Mouse (Mus musculus): Measurements from ENCODE around the gene Dnase1. TPM values are rescaled to one million over a fixed set of nuclear protein-coding genes. Genes with fewer than 3 reads are reported as not detected.
"Not testable (repeated sequence)": the region's sequence is repeated elsewhere in the genome, so short reads cannot be mapped to it uniquely, and the experiment has no call there.

The Dnase1 gene
- polyA plus RNA-seq, 1 experiment from 2014 or later: 5.2 TPM

DNA sequence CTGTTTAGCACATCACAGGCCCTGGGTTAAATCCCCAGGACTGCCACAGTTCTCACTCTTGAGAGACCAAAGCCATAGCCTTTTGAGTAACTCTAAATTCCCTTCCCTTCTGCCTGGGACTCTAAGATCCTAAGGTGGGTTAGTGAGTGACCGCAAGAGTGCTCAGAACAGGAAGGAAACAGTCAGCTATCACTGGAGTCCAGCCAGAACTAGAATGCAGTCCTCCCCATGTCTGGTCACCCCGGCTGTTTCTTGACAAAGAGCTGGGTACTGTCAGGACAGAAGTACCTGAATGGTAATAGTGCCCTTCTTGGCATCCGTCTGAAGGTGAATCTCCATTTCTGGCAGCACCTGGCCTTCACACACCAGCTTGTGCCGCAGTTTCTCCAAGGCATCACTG is 28.2 kb downstream of the Dnase1 start:
- Histone ChIP-seq H3K36me3 (peaks cover 84% of the 10 kb centered on the region), H3K4me3 (no peak overlapping the region), H3K27me3 (no peaks in the 10 kb centered on the region), H3K4me1 (replicated peaks) (no peaks in the 10 kb centered on the region), H3K4me2 (no peak overlapping the region), H3K9me3 (no peaks in the 10 kb centered on the region), H3K9ac (no peak overlapping the region), H3K27ac (replicated peaks) (no peak overlapping the region)
- 92% methylated on average over 4 of the region's 4 CpGs for WGBS
- no peak for ATAC-seq (ENCODE audit: low read depth)

DNA sequence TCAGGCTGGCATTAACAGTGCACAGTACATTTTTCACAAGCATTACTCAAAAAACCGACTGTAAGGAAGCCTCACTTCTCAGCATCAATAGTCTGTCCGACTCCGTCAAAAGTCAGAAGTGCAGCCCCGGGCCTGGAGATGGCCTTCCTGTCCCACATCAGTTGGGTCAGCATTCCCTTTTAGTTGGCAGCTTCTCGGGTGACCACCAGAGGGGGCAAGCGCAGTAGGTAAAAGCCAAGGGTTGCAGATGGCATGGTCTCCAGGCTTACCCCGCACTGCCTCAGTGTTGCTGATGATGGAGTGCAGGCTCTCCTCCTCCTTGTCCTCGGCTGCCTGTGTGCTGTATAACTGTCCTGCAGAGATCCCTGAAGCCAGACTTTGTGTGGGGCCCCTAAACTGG is 31.8 kb downstream of the Dnase1 start:
- peaks cover 51% of the 10 kb centered on the region for H3K36me3 ChIP-seq
- no peak overlapping the region for H3K4me3 ChIP-seq
- H3K27me3 ChIP-seq: no peaks in the 10 kb centered on the region
- H3K4me2 ChIP-seq: no peak overlapping the region
- no peak overlapping the region for H3K9ac ChIP-seq
- 59% methylated on average over 8 of the region's 8 CpGs for WGBS
- H3K27ac ChIP-seq (replicated peaks): no peak overlapping the region
- no peaks in the 10 kb centered on the region for H3K9me3 ChIP-seq
- no peak; the same call in 1 of the 2 replicates for ATAC-seq (ENCODE audit: low read depth)
- H3K4me1 ChIP-seq (replicated peaks): no peaks in the 10 kb centered on the region

DNA sequence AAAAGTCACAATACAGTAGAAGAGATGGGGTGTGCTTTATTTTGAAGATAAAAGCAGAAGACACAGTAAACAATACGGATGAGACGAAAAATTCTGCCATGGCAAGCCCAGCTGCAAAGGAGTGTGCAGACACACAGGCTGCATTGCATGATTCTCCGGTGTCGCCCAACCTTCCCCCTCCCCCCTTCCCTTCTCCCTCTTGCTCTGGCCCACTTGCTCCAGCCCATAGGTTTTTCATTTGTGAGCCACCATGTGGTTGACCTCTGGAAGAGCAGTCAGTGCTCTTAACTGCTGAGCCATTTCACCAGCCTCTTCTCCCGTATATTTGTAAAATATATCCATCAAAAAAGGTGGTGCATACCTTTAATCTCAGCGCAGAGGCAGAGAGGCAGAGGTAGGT is 37.6 kb downstream of the Dnase1 start:
- no peak overlapping the region for H3K4me2 ChIP-seq
- no peaks in the 10 kb centered on the region for H3K9me3 ChIP-seq
- no peak overlapping the region for H3K4me3 ChIP-seq
- H3K9ac ChIP-seq: no peak overlapping the region
- no peak for ATAC-seq (ENCODE audit: low read depth)
- H3K4me1 ChIP-seq (replicated peaks): peaks cover 17% of the 10 kb centered on the region
- no peak overlapping the region for H3K27ac ChIP-seq (replicated peaks)
- no peaks in the 10 kb centered on the region for H3K36me3 ChIP-seq
- 79% methylated on average over 6 of the region's 6 CpGs for WGBS
- no peaks in the 10 kb centered on the region for H3K27me3 ChIP-seq

DNA sequence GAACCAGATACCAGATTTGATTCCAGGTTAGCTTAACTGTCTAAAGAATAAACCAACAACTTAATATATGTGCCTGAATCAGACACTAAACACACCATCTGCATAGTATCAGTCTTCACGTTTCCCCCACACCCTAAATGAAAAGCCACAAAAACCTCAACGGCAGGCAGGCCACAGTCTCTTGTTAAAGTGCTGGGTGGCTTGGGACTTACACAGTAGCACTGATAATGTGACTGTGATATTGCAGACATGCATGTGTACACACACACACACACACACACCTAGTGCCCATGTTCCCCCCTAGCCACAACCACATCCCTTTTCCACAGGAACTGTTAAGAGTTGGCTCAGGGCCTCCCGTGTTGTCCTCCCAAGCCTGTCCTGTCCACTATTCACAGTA is 38.1 kb downstream of the Dnase1 start:
- Histone ChIP-seq H3K9me3 (no peaks in the 10 kb centered on the region), H3K4me1 (replicated peaks) (peaks cover 17% of the 10 kb centered on the region), H3K4me2 (no peak overlapping the region), H3K9ac (no peak overlapping the region), H3K4me3 (no peak overlapping the region), H3K27ac (replicated peaks) (no peak overlapping the region), H3K36me3 (no peaks in the 10 kb centered on the region), H3K27me3 (no peaks in the 10 kb centered on the region)
- ATAC-seq (ENCODE audit: low read depth): no peak
- WGBS: 84% methylated on average over 3 of the region's 3 CpGs

DNA sequence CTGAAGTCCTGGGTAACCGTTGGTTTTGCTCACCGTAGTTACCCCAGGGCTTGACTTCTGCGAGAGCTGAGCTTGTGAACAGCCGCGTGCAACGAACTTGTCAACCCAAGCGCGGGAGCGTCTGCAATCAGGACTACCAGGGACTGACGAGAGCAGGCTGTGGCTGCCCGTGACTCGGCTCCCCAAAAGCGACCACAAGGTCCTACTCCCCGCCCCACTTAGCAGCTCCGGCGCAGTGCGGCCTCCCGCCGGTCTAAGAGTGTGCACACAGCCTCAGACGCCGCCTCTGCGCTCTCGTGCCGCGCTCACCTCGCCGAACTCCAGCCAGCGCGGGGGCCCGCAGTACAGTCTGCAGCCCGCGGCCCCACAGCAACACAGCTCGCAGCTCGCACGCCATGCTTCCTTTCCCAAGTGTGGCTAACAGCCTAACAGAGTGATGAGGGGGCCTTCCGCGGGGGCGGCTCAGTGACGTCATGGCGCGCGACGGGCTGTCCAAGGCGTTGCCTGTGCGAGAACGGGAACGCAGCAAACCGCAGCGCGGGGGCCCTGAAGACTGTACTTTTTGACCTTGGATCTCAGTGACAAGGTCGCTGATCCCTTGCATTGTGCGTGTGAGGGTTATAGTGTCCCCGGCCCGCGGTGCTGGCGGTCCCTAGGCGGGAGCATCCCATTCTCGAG is 40.8 kb downstream of the Dnase1 start, which contains the start of gene Trap1:
Gene Trap1, minus strand, starts transcription at position 444 of the 678 bp plus-strand sequence.
- H3K9me3 ChIP-seq: no peaks in the 10 kb centered on the region
- peak within 1 kb of the TSS; percentile 89 for H3K27ac ChIP-seq (replicated peaks)
- H3K4me2 ChIP-seq: peak within 1 kb of the TSS; percentile 82
- ATAC-seq (ENCODE audit: low read depth): peak; percentile 97
- H3K9ac ChIP-seq: peak within 1 kb of the TSS; percentile 85
- H3K27me3 ChIP-seq: no peaks in the 10 kb centered on the region
- under 1% methylated on average over 58 of the region's 58 CpGs for WGBS
- peaks cover 12% of the 10 kb centered on the region for H3K36me3 ChIP-seq
- H3K4me1 ChIP-seq (replicated peaks): peaks cover 17% of the 10 kb centered on the region
- peak within 1 kb of the TSS; percentile 72 for H3K4me3 ChIP-seq

DNA sequence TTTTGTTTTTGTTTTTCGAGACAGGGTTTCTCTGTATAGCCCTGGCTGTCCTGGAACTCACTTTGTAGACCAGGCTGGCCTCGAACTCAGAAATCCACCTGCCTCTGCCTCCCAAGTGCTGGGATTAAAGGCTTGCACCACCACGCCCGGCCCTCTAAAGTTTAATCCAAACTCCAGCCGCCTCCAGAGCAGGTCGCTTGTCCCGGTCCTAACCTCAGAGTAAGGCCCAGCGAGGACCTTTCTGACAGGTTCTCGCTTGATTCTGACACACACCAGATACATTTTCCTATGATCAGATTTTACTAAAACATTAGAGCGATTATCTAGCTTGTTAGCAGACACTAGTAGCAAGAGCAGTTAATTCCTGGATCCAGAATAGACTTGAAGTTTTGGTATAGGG is 41.6 kb downstream of the Dnase1 start:
- ATAC-seq (ENCODE audit: low read depth); H3K9me3 ChIP-seq; H3K27me3 ChIP-seq; H3K27ac ChIP-seq (replicated peaks): not testable (repeated sequence)
- peaks cover 17% of the 10 kb centered on the region for H3K4me1 ChIP-seq (replicated peaks)
- H3K4me2 ChIP-seq: peak overlapping the region; percentile 82
- H3K4me3 ChIP-seq: peak overlapping the region; percentile 72
- H3K36me3 ChIP-seq: peaks cover 15% of the 10 kb centered on the region
- peak overlapping the region; percentile 85; the same call in 1 of the 2 replicates for H3K9ac ChIP-seq
- WGBS: 77% methylated on average over 10 of the region's 10 CpGs

DNA sequence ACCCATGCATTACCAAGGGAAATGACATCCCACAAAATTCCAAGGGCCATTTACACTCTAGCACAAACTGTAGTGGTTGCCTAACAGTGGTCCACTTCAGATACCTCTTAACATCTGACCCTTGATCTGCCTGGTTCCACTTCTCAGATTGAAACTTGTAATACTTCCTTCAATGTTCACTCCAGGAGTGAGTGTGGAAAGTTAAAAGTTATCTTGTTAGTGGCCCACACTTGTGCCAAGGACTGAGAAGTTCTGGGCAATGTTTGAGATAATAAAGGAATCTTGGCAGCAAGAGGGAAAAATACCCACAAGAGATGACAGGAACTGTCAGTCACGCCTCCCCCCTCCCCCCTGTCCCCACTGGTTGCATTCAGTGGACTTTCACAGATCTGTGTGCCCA is 42.9 kb downstream of the Dnase1 start:
- ATAC-seq (ENCODE audit: low read depth): no peak
- H3K4me3 ChIP-seq: no peak overlapping the region
- no peak overlapping the region for H3K27ac ChIP-seq (replicated peaks)
- peaks cover 17% of the 10 kb centered on the region for H3K4me1 ChIP-seq (replicated peaks)
- H3K9me3 ChIP-seq: no peaks in the 10 kb centered on the region
- no peak overlapping the region for H3K4me2 ChIP-seq
- H3K9ac ChIP-seq: no peak overlapping the region
- no peaks in the 10 kb centered on the region for H3K27me3 ChIP-seq
- 80% methylated on average over 1 of the region's 1 CpGs for WGBS
- peaks cover 23% of the 10 kb centered on the region for H3K36me3 ChIP-seq

DNA sequence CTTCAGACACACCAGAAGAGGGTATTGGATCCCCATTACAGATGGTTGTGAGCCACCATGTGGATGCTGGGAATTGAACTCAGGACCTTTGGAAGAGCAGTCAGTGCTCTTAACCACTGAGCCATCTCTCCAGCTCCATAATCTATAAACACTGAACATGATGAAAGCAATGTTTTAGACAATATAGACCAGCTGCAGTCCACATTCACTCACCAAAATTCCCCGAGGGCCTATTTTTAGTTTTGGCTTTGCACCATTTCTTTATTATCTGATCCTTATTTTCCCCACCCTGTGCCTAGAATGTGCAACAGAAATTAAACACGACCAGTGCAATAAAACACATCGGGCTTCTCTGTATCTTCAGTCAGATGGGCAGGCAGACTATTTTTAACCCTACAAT is 43.7 kb downstream of the Dnase1 start:
- Histone ChIP-seq H3K36me3 (peaks cover 31% of the 10 kb centered on the region), H3K4me1 (replicated peaks) (peaks cover 17% of the 10 kb centered on the region)
- not testable (repeated sequence) for H3K9ac ChIP-seq; H3K27me3 ChIP-seq; H3K4me2 ChIP-seq; H3K4me3 ChIP-seq; ATAC-seq (ENCODE audit: low read depth); H3K27ac ChIP-seq (replicated peaks); H3K9me3 ChIP-seq
- WGBS: 72% methylated on average over 3 of the region's 3 CpGs

DNA sequence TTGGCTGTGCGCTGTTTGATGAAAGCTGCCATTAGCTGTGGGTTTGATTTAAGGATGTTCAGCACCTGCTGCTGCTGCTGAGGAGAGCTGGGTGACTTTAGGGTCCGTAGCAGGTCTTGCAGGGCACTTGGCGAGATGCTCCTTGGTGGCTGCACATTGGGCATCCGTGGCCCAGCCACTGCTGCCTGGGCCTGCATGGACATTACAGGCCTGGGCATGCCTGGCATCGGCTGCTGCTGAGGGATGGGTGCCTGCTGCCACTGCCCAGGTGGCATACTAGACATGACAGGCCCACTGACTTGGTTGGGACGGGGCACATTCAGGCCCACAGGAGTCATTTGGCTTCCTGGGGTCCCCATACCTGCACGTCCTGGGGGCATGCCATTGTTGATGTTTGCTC is 48.3 kb downstream of the Dnase1 start:
- Histone ChIP-seq H3K27ac (replicated peaks) (no peak overlapping the region), H3K4me3 (no peak overlapping the region), H3K4me1 (replicated peaks) (no peaks in the 10 kb centered on the region), H3K36me3 (peaks cover 77% of the 10 kb centered on the region), H3K9ac (no peak overlapping the region), H3K27me3 (no peaks in the 10 kb centered on the region), H3K4me2 (no peak overlapping the region), H3K9me3 (no peaks in the 10 kb centered on the region)
- no peak for ATAC-seq (ENCODE audit: low read depth)
- 94% methylated on average over 7 of the region's 7 CpGs for WGBS

DNA sequence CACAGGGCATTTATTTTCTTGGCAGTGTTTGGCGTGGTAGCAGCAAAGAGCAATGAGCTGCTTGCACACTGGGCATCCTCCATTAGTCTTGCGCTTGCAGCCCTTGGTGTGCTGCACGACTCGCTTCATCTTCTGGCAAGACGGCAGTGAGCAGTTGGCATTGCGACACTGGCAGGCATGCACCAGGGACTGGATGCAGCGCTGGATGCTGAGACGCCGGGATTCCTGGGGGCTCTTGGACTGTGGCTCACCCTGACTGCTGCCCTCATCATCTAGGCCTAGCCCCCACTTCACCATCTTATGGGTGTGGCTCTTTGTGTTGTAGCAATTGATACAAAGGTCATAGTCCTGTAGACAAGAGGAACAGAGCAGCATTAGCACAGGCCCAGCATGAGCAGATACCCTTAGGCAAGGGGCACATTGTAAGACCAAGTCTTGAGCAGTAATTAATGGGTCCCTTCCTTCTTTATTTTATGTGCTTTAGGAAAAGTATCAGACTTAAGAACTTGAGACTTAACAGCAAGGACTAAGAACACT is 49.2 kb downstream of the Dnase1 start:
- Histone ChIP-seq H3K9ac (no peak overlapping the region), H3K36me3 (peaks cover 86% of the 10 kb centered on the region), H3K9me3 (no peaks in the 10 kb centered on the region), H3K4me3 (no peak overlapping the region), H3K27ac (replicated peaks) (no peak overlapping the region), H3K4me1 (replicated peaks) (no peaks in the 10 kb centered on the region), H3K4me2 (no peak overlapping the region), H3K27me3 (no peaks in the 10 kb centered on the region)
- ATAC-seq (ENCODE audit: low read depth): no peak; the same call in 1 of the 2 replicates
- WGBS: 95% methylated on average over 9 of the region's 9 CpGs

DNA sequence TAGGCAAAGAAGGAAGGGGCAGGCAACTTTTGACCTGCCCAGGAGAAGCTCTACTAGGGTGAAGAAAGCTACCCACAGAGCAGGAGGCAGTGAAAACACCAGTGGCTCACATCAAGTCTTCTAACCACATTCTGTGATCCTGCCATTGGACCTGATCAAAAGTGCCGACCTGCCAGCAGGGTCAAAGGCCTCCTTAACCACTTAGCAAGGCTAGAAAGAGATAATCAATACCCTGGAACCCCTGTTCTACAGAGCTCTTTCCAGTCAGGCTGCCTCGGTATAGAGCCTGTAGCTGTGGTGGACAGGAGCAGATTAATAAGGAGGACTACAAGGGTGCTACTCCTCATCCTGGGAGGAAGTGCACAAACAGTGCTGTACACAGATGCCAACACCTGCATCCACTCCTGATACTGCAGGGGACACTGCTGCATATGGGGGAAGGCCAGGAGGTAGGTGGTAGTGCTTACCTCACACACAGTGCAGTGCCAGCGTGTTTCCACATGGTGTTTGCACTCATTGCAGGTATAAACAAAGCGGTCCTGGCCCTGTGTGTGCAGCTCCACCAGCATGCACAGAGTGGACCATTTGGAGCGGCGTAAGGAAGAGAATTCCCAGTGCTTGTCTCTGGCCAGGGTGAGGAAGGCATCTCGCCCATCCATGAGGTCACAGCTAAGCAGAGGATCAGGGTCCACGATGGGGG is 50.6 kb downstream of the Dnase1 start:
- WGBS: 93% methylated on average over 8 of the region's 8 CpGs
- Histone ChIP-seq H3K4me3 (no peak overlapping the region), H3K27ac (replicated peaks) (no peak overlapping the region), H3K36me3 (peaks cover 90% of the 10 kb centered on the region), H3K27me3 (no peaks in the 10 kb centered on the region), H3K4me1 (replicated peaks) (no peaks in the 10 kb centered on the region), H3K4me2 (no peak overlapping the region), H3K9ac (no peak overlapping the region), H3K9me3 (no peaks in the 10 kb centered on the region)
- ATAC-seq (ENCODE audit: low read depth): no peak
